Mouse (Mus musculus) ES-E14 (cell line): ENCODE data around the gene 4931422A03Rik.

Experiments
- CHD2 ChIP-seq: IDR thresholded peaks from 2 replicates; pipeline ENCODE4 v1.6.1; 2014; ENCODE audit warnings: mild to moderate bottlenecking, low read depth, low read length, inconsistent platforms
- HCFC1 ChIP-seq: IDR thresholded peaks from 2 replicates; pipeline ENCODE4 v1.6.1; 2012; ENCODE audit warnings: low read length, inconsistent platforms, borderline replicate concordance; ENCODE audit not compliant: insufficient read depth
- MAFK ChIP-seq: IDR thresholded peaks from 2 replicates; pipeline ENCODE4 v1.6.1; 2014; ENCODE audit warnings: mild to moderate bottlenecking, low read depth, low read length, inconsistent platforms; ENCODE audit not compliant: insufficient read depth
- ZC3H11A ChIP-seq: IDR thresholded peaks from 2 replicates; pipeline ENCODE4 v1.6.1; 2012; ENCODE audit warnings: low read depth, mild to moderate bottlenecking, inconsistent platforms, low read length, borderline replicate concordance
- ZNF384 ChIP-seq: IDR thresholded peaks from 2 replicates; pipeline ENCODE4 v1.6.1; 2012; ENCODE audit warnings: low read depth, low read length, inconsistent platforms

DNA sequence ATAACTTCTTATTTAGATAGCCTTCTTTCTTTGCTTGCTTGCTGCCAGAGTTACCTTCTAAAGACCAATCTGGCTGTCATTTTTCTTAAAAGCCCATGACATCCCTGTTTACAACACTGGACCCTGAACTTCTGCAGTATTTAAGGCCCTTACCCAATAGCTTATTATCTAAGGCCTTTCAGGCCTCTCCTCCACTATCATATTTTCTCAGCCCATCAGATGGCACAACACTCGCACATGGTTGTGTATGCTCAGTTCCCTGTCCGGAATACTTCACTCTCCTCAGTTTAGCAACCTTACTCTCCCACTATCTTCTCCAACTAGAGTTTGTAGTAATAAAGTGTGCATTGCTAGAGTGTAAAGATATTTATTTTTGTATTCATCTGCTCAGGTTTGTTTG, 913 bp upstream of the 4931422A03Rik start:
- TF ChIP-seq MAFK (no peak), HCFC1 (no peak), ZC3H11A (no peak), ZNF384 (no peak), CHD2 (no peak)
